Mouse (Mus musculus) neutrophil, adult 5-6 weeks (primary cell): ENCODE data around the gene Cflar. TPM values are rescaled to one million over a fixed set of nuclear protein-coding genes. Genes with fewer than 3 reads are reported as not detected.

ENCODE experiments used
- ATAC-seq: fragments of 151-379, 151-347 bp; 2 replicates; pipeline ENCODE4 v1.8.0; 2017; ENCODE audit warnings: mild to moderate bottlenecking, moderate TSS enrichment; ENCODE audit not compliant: insufficient number of reproducible peaks, poor library complexity, low FRiP score, severe bottlenecking; ENCODE audit errors: extremely low read depth
- total RNA-seq: library from RNA; stranded (forward); fragments of 200-1000 nt; gene quantifications from 2 replicates; pipeline ENCODE4 v1.2.3, GENCODE M21; 2017

Cflar gene
- total RNA-seq, 1 experiment from 2014 or later, result 180 TPM

DNA sequence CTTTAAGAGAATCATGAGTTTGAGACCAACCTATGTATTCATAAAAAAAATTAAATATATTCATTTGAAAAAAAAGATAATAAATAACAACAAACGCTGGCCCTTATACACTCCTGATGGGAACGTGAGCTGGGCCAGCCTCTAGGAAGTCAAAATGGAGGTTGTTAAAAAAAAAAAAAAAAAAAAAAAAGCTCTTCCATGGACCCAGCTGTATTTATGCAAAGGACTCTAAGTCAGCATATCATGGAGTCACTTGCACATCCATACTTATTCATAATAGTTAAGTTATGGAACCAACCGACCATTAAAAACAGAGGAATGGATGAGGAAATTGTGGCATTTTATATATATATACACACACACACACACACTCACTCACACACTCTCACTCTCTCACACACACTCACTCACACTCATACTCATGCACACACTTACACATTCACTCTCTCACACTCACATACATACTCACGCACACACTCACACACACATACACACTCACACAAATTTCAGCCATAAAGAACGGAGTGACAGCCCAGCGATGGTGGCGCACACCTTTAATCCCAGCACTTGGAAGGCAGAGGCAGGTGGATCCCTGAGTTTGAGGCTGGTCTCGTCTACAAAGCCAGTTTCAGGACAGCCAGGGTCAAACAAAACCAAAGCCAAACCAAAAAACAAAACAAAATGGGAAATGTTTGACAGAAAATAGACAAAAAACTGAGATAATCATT is 90.4 kb downstream of the Cflar start:
- ATAC-seq, result no peak

DNA sequence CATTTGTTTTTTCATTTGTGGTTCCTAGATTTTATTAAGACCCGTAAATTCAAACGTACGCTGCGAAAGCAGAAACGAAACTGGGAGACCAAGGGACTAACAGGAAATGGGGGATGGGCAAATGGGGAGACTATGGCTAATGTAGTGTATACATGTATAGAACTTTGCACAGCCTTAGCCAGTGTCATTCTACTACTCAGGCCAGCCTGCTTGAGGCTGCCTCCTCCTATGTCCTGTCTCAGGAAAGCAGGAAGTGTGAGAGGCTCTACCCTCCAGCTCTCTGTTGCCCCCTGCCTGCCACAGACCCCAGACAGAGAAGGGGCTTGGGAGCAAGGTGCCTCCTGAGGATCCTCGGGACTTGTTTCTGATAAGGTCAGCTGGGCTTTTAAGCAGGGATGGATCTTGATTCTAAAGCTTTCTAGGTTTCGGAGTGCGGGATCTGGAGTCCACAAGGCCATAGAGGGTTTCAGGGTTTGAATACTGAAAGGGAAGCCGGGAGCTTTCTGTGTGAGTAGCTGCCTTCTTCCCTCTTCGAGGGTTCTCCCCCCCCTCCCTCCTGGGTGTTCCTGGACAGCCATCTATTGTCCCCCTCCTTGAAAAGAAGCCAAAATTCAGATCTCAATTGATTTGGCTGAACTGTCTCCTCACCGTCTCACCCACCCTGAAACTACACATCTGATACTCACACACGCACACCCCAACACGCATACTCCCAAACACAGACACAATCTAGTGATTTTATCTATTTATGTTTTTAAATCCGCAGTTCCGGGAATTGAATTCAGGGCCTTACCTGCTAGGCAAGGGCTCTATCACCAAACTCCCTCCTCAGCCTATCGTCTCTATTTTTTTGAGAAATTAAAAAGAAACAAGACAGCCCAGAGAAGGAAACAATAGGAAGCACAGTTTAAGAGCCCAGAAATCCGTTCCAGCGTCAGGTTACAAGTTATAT is 91.3 kb downstream of the Cflar start:
- ATAC-seq, result peak; percentile 83

DNA sequence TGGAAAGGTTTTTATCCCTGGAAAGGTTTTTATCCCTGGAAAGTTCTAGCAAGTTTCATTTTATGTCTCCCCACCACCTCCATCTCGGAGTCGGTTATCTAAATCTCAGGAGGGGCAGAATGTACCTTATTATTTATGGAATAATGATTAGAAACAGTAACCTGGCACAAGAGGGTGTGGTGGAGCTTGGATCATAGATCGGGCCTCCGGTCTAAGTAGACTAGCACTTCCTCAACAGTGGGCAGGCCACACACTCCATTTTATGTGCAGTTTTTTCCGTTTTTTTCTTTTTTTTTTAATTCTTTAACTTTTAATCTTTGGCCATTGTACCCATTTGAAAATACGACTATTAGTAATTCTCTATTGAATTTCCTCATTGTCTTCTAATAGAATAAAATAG is 92.2 kb downstream of the Cflar start:
- peak; percentile 28; the same call in 1 of the 2 replicates for ATAC-seq

DNA sequence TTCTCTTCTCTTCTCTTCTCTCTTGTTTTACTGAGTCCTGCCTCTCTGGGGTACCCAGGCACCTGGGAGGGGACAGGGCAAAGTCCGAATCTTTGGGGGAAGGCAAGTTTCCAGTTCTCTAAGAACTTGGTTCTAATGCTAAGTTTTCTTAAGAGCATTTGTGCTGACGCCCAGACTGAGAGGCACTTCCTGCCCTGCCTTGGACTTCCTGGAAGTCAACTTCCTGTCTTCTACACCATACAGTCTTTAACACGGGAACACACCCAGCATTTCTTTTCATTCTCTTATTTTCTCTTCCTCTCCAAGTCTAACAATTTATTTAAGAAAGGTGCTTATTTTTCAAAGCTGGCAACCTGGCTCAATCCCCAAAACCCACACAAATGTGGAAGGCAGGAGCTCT is 95.3 kb downstream of the Cflar start:
- peak; percentile 31; the same call in 1 of the 2 replicates for ATAC-seq

Other genes with a start within 250 kb of the Cflar start
- 23.6 and 25.3 TPM in 2 replicates for gene Orc2, start 206.4 kb upstream of the Cflar start, total RNA-seq
- gene Fam126b, start 125.2 kb upstream of the Cflar start, total RNA-seq, result 12.9 and 22.0 TPM in 2 replicates
- 15.7 and 16.8 TPM in 2 replicates for gene Ndufb3, start 125.1 kb upstream of the Cflar start, total RNA-seq
- gene Als2cr12, start 15.5 kb upstream of the Cflar start, total RNA-seq, result 0.35 TPM in 1 of 2 replicates, not detected in the other
- 90.5 and 99.0 TPM in 2 replicates for gene Casp8, start 83.9 kb downstream of the Cflar start, total RNA-seq